Mouse (Mus musculus) midbrain, embryonic 11.5 days (tissue): Measurements from ENCODE around the gene Med7. TPM values are rescaled to one million over a fixed set of nuclear protein-coding genes. Genes with fewer than 3 reads are reported as not detected.

Experiments
- ATAC-seq: fragments of 200-750 bp; cut with Nextera tagmentation; 2 replicates; pipeline ENCODE4 v1.8.0; 2017; ENCODE audit warnings: moderate TSS enrichment, moderate library complexity; ENCODE audit not compliant: low FRiP score
- DNase-seq: peaks from one replicate; pipeline ENCODE4 v3.0.0; 2015; ENCODE audit warnings: low spot score; ENCODE audit errors: missing footprints
- H3K27ac ChIP-seq: fragments of 300-500 bp; sonication (generic); 2 replicates; pipeline ENCODE4 v1.5.1; 2014; ENCODE audit warnings: low read depth, low read length
- H3K27me3 ChIP-seq: fragments of 300-500 bp; sonication (generic); 2 replicates; pipeline ENCODE4 v1.6.1; 2014; ENCODE audit warnings: mild to moderate bottlenecking, low read length, moderate library complexity, mixed read lengths; ENCODE audit not compliant: control insufficient read depth, insufficient read depth
- H3K36me3 ChIP-seq: fragments of 300-500 bp; sonication (generic); 2 replicates; pipeline ENCODE4 v1.6.1; 2014; ENCODE audit warnings: mild to moderate bottlenecking, low read length, moderate library complexity, mixed read lengths; ENCODE audit not compliant: control insufficient read depth, insufficient read depth
- H3K4me1 ChIP-seq: fragments of 300-500 bp; sonication (generic); 2 replicates; pipeline ENCODE4 v1.6.1; 2014; ENCODE audit warnings: low read length; ENCODE audit not compliant: control insufficient read depth, insufficient read depth
- H3K4me2 ChIP-seq: fragments of 300-500 bp; sonication (generic); 2 replicates; pipeline ENCODE4 v1.6.1; 2014; ENCODE audit warnings: mild to moderate bottlenecking, moderate library complexity
- H3K4me3 ChIP-seq: fragments of 300-500 bp; sonication (generic); 2 replicates; pipeline ENCODE4 v1.5.1; 2014; ENCODE audit warnings: low read depth, low read length
- H3K9ac ChIP-seq: fragments of 300-500 bp; sonication (generic); 2 replicates; pipeline ENCODE4 v1.6.1; 2014; ENCODE audit warnings: low read length
- H3K9me3 ChIP-seq: fragments of 300-500 bp; sonication (generic); 2 replicates; pipeline ENCODE4 v1.6.1; 2016; ENCODE audit warnings: low read length; ENCODE audit not compliant: control insufficient read depth
- WGBS: fragments of 180-500 bp; shearing (Covaris S2); extraction: QIAGEN DNeasy Blood & Tissue Kit; methylation state at CpG from one replicate; pipeline ENCODE4 v1.1.7; 2014; 5-methylcytosine and 5-hydroxymethylcytosine counted together
- polyA plus RNA-seq: library from polyadenylated mRNA; unstranded; fragments of >200 nt; fragmentation: Nextera tagmentation; extraction: Ambion mirVana; gene quantifications from 2 replicates; pipeline ENCODE4 v1.2.1, GENCODE M21; 2014

Med7 gene
- polyA plus RNA-seq, 1 experiment from 2014 or later: 110 TPM

- Histone ChIP-seq H3K27ac (no peak overlapping the region), H3K4me1 (no peaks in the 10 kb centered on the region), H3K27me3 (no peaks in the 10 kb centered on the region), H3K4me3 (no peak overlapping the region), H3K4me2 (no peak overlapping the region), H3K9ac (no peak overlapping the region), H3K9me3 (no peaks in the 10 kb centered on the region), H3K36me3 (no peaks in the 10 kb centered on the region)
- DNase-seq (no peak), ATAC-seq (no peak)
- WGBS: 71% methylated on average over 5 of the region's 5 CpGs
Measured at GRCm38 (mm10) chr11:46461931-46462330, 25.2 kb downstream of the Med7 start.

GRCm38 (mm10) chr11:46466878-46467277, 30.2 kb downstream of the Med7 start:
- Histone ChIP-seq H3K4me2 (no peak overlapping the region), H3K36me3 (no peaks in the 10 kb centered on the region), H3K9me3 (no peaks in the 10 kb centered on the region), H3K9ac (no peak overlapping the region), H3K4me1 (no peaks in the 10 kb centered on the region), H3K27ac (no peak overlapping the region), H3K4me3 (no peak overlapping the region), H3K27me3 (no peaks in the 10 kb centered on the region)
- ATAC-seq: no peak
- no peak for DNase-seq
- WGBS: 90% methylated on average over 2 of the region's 2 CpGs

- Histone ChIP-seq H3K4me2 (no peak overlapping the region), H3K27me3 (no peaks in the 10 kb centered on the region), H3K9ac (no peak overlapping the region), H3K27ac (no peak overlapping the region), H3K4me3 (no peak overlapping the region), H3K4me1 (no peaks in the 10 kb centered on the region), H3K9me3 (no peaks in the 10 kb centered on the region), H3K36me3 (no peaks in the 10 kb centered on the region)
- no peak for DNase-seq
- no peak for ATAC-seq
- 96% methylated on average over 4 of the region's 4 CpGs for WGBS
Measured at GRCm38 (mm10) chr11:46474220-46474619, 37.5 kb downstream of the Med7 start.

- no peaks in the 10 kb centered on the region for H3K36me3 ChIP-seq
- no peaks in the 10 kb centered on the region for H3K9me3 ChIP-seq
- no peaks in the 10 kb centered on the region for H3K27me3 ChIP-seq
- ATAC-seq (no peak), DNase-seq (no peak)
- no peak overlapping the region for H3K4me2 ChIP-seq
- H3K27ac ChIP-seq: no peak overlapping the region
- H3K9ac ChIP-seq: no peak overlapping the region
- no peak overlapping the region for H3K4me3 ChIP-seq
- H3K4me1 ChIP-seq: no peaks in the 10 kb centered on the region
- WGBS: 90% methylated on average over 9 of the region's 9 CpGs
Measured at GRCm38 (mm10) chr11:46479311-46479710, 42.6 kb downstream of the Med7 start.

GRCm38 (mm10) chr11:46480517-46480916, 43.8 kb downstream of the Med7 start:
- ATAC-seq: no peak

GRCm38 (mm10) chr11:46488231-46488630, 51.5 kb downstream of the Med7 start:
- Histone ChIP-seq H3K9ac (no peak overlapping the region), H3K4me1 (no peaks in the 10 kb centered on the region), H3K27me3 (no peaks in the 10 kb centered on the region), H3K27ac (no peak overlapping the region), H3K9me3 (no peaks in the 10 kb centered on the region), H3K36me3 (no peaks in the 10 kb centered on the region), H3K4me3 (no peak overlapping the region), H3K4me2 (no peak overlapping the region)
- no peak for ATAC-seq
- 24% methylated on average over 1 of the region's 1 CpGs for WGBS
- no peak for DNase-seq

More at GRCm38 (mm10) chr11:46480517-46480916, 43.8 kb downstream of the Med7 start:
- Histone ChIP-seq H3K9ac (no peak overlapping the region), H3K36me3 (no peaks in the 10 kb centered on the region), H3K4me1 (no peaks in the 10 kb centered on the region), H3K9me3 (no peaks in the 10 kb centered on the region), H3K4me2 (no peak overlapping the region), H3K4me3 (no peak overlapping the region), H3K27ac (no peak overlapping the region), H3K27me3 (no peaks in the 10 kb centered on the region)
- WGBS: 84% methylated on average over 7 of the region's 7 CpGs
- DNase-seq: no peak

GRCm38 (mm10) chr11:46488650-46489049, 51.9 kb downstream of the Med7 start:
- Histone ChIP-seq H3K4me3 (no peak overlapping the region), H3K27ac (no peak overlapping the region), H3K4me2 (no peak overlapping the region), H3K9me3 (no peaks in the 10 kb centered on the region), H3K27me3 (no peaks in the 10 kb centered on the region), H3K36me3 (no peaks in the 10 kb centered on the region), H3K9ac (no peak overlapping the region), H3K4me1 (no peaks in the 10 kb centered on the region)
- DNase-seq (no peak), ATAC-seq (no peak)
- 82% methylated on average over 2 of the region's 2 CpGs for whole genome bisulfite sequencing

Other genes starting within 250 kb of the Med7 start
- gene Fndc9, start 201.4 kb upstream of the Med7 start, polyA plus RNA-seq: 1.1 and 1.2 TPM in 2 replicates
- 34.0 and 40.4 TPM in 2 replicates for gene Cyfip2, start 124.1 kb upstream of the Med7 start, polyA plus RNA-seq
- not detected in 2 replicates for gene Itk, start 47.4 kb upstream of the Med7 start, polyA plus RNA-seq
- gene Fam71b, start 40.4 kb upstream of the Med7 start, polyA plus RNA-seq: not detected in 2 replicates
- gene Havcr2, start 18.0 kb downstream of the Med7 start, polyA plus RNA-seq: 0.17 and 0.20 TPM in 2 replicates
- gene Gm12169, start 87.3 kb downstream of the Med7 start, polyA plus RNA-seq: not detected in 2 replicates
- gene BC053393, start 134.6 kb downstream of the Med7 start, polyA plus RNA-seq: not detected in 2 replicates
- not detected in 2 replicates for gene Dppa1, start 192.3 kb downstream of the Med7 start, polyA plus RNA-seq